ENCODE assay signal across 24 mouse cellular contexts in the genomic region with DNA sequence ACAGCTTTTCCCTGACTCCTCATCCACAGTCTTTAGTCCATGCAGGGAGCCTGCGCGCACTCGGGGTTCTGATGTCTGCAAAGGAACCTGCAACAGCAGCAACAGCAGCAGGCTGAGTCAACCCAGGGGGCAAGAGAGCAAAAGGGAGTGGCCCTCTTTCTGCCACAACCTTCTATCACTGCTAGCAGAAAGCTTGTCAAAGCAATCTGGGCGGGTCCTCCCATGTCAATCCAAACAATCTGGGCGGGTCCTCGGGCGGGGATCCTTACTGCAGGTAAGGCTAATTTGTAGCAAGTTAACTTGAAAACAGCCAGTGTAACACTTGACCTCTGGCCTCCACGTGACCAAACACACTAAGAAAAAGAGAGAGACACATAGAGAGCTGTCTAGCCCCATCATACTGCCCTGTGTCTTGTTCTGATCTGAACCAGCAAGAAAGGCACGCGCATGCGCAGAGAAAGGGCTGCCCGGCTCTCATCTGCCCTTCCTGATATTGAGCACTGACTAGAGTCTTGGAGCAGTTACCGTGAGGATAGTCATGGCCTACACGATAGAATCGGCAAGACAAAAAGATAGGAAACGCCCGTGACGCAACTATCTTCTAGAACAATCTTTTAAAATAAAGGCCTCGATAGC. TPM values are rescaled to one million over a fixed set of nuclear protein-coding genes. Genes with fewer than 3 reads are reported as not detected.
DNase-seq lines count a peak whose midpoint lies in the region; ATAC-seq and TF ChIP-seq lines count a peak whose summit lies in the region.
"Had no signal": no experiment of that assay in that cellular context is flagged by ENCODE, and none has a peak within 500 bp of the region (broad histone marks: within the 10 kb centered on the region; RNA-seq: fewer than 3 reads in every experiment).

No protein-coding gene starts in this region.

- no peaks in the 10 kb centered on the region for H3K9me3 ChIP-seq in intestine, embryonic 15.5 days
- no peaks in the 10 kb centered on the region for H3K9me3 ChIP-seq in stomach, postnatal 0 days (ENCODE audit: control insufficient read depth, low read length)
- H3K9me3 ChIP-seq: heart, embryonic 15.5 days; hindbrain, embryonic 13.5 days had no signal

- H3K9ac ChIP-seq in intestine, embryonic 15.5 days = no peak overlapping the region
- no peak overlapping the region for H3K9ac ChIP-seq in stomach, postnatal 0 days (ENCODE audit: low read length)
- H3K9ac ChIP-seq: heart, embryonic 15.5 days; hindbrain, embryonic 13.5 days had no signal

- peak; percentile 87 for ATAC-seq in intestine, embryonic 15.5 days
- ATAC-seq in stomach, postnatal 0 days (ENCODE audit: low FRiP score, low TSS enrichment) = no peak
- ATAC-seq: activated CD4-positive, CD25-positive, alpha-beta regulatory T cell, adult 4 months; CD4-positive, CD25-positive, alpha-beta regulatory T cell, adult 4 months; forebrain, embryonic 14.5 days; hindbrain, postnatal 0 days had no signal

- TF ChIP-seq CTCF in stomach, postnatal 0 days (IDR thresholded peaks at IDR 0.05; ENCODE audit: low read depth) = no peak

- no peak for TF ChIP-seq EP300 in stomach, postnatal 0 days (optimal IDR thresholded peaks at IDR 0.05)

- DNase-seq in testis, postnatal 14 days (ENCODE audit: low spot score) = peak; percentile 28
- DNase-seq in testis, postnatal 10 days (ENCODE audit: low spot score) = no peak
- peak; percentile 26 for DNase-seq in stomach, postnatal 0 days (ENCODE audit: low spot score)
- no peak for DNase-seq in layer of hippocampus, adult 9-11 months
- DNase-seq in cerebellum, postnatal 10 days = no peak
- DNase-seq in left cerebral cortex, adult 9 months (ENCODE audit: low spot score in 2 of 2) = no peak
- DNase-seq: adrenal gland, postnatal 14 days; B cell, adult 2 months; cerebellum, adult 11-12 months; cerebellum, adult 9-10 months; cerebellum, postnatal 36 days; gastrocnemius, postnatal 36 days; heart, adult 2 months; heart, postnatal 14 days had no signal

- no peaks in the 10 kb centered on the region for H3K36me3 ChIP-seq in intestine, embryonic 15.5 days
- no peaks in the 10 kb centered on the region for H3K36me3 ChIP-seq in stomach, postnatal 0 days (ENCODE audit: control insufficient read depth, insufficient read depth, low read length)
- H3K36me3 ChIP-seq: heart, embryonic 15.5 days; hindbrain, embryonic 13.5 days had no signal

- 66% methylated on average over 19 of the region's 19 CpGs for WGBS in intestine, embryonic 15.5 days
- WGBS in stomach, postnatal 0 days = 67% methylated on average over 19 of the region's 19 CpGs

- H3K27ac ChIP-seq in intestine, embryonic 15.5 days = no peak overlapping the region
- H3K27ac ChIP-seq in stomach, postnatal 0 days (replicated peaks) = no peak overlapping the region
- H3K27ac ChIP-seq: heart, adult 2 months; heart, embryonic 15.5 days; hindbrain, embryonic 13.5 days; hindbrain, postnatal 0 days had no signal

- no peak overlapping the region for H3K4me2 ChIP-seq in intestine, embryonic 15.5 days (replicated peaks)
- no peak overlapping the region for H3K4me2 ChIP-seq in stomach, postnatal 0 days (replicated peaks; ENCODE audit: low read depth)
- H3K4me2 ChIP-seq: heart, embryonic 11.5 days; heart, embryonic 15.5 days; hindbrain, embryonic 13.5 days had no signal

- H3K4me1 ChIP-seq in intestine, embryonic 15.5 days (replicated peaks) = peaks cover 2% of the 10 kb centered on the region; the same call in 1 of the 2 replicates
- H3K4me1 ChIP-seq in stomach, postnatal 0 days (replicated peaks; ENCODE audit: control insufficient read depth, insufficient read depth) = no peaks in the 10 kb centered on the region
- H3K4me1 ChIP-seq: heart, embryonic 15.5 days had no signal

- no peaks in the 10 kb centered on the region for H3K27me3 ChIP-seq in intestine, embryonic 15.5 days (replicated peaks)
- no peaks in the 10 kb centered on the region for H3K27me3 ChIP-seq in stomach, postnatal 0 days (ENCODE audit: control insufficient read depth, insufficient read depth, low read length)
- H3K27me3 ChIP-seq: hindbrain, embryonic 13.5 days had no signal

- no peak overlapping the region for H3K4me3 ChIP-seq in intestine, embryonic 15.5 days (replicated peaks)
- H3K4me3 ChIP-seq in stomach, postnatal 0 days (ENCODE audit: low read depth, low read length) = no peak overlapping the region
- H3K4me3 ChIP-seq: heart, adult 2 months; heart, embryonic 15.5 days; hindbrain, embryonic 13.5 days had no signal

RNA-seq across cellular contexts. Expression of a gene that starts 24.1 kb away (rescaled TPM):
- polyA plus RNA-seq in intestine, embryonic 15.5 days (2015; fragmentation: Nextera tagmentation; extraction: Ambion mirVana) = not detected in 2 replicates
- not detected in 2 replicates for polyA plus RNA-seq in stomach, postnatal 0 days (2015; fragmentation: Nextera tagmentation; extraction: Ambion mirVana)
- polyA plus RNA-seq: activated CD4-positive, CD25-positive, alpha-beta regulatory T cell, adult 4 months; CD4-positive, CD25-positive, alpha-beta regulatory T cell, adult 4 months; embryonic facial prominence, embryonic 14.5 days; forebrain, embryonic 14.5 days; heart, adult 2 months; heart, embryonic 11.5 days; heart, embryonic 15.5 days; hindbrain, embryonic 13.5 days; hindbrain, postnatal 0 days; intestine, embryonic 14.5 days had no signal

RNA-seq across cellular contexts. Expression of a gene that starts 35.1 kb away (rescaled TPM):
- 5.4 and 6.2 TPM in 2 replicates for polyA plus RNA-seq in intestine, embryonic 15.5 days (2015; fragmentation: Nextera tagmentation; extraction: Ambion mirVana)
- polyA plus RNA-seq in stomach, postnatal 0 days (2015; fragmentation: Nextera tagmentation; extraction: Ambion mirVana) = 5.5 and 6.0 TPM in 2 replicates

RNA-seq across cellular contexts. Expression of a gene that starts 50.3 kb away (rescaled TPM):
- 2.4 and 3.7 TPM in 2 replicates for polyA plus RNA-seq in intestine, embryonic 15.5 days (2015; fragmentation: Nextera tagmentation; extraction: Ambion mirVana)
- 2.0 and 2.6 TPM in 2 replicates for polyA plus RNA-seq in stomach, postnatal 0 days (2015; fragmentation: Nextera tagmentation; extraction: Ambion mirVana)
- polyA plus RNA-seq: activated CD4-positive, CD25-positive, alpha-beta regulatory T cell, adult 4 months; CD4-positive, CD25-positive, alpha-beta regulatory T cell, adult 4 months had no signal

Comparison
In these comparisons a context has a peak if more than half of its experiments do, and no peak if none do; other contexts are left out.
1. DNase-seq: peak in testis, postnatal 14 days (single experiment) and stomach, postnatal 0 days (single experiment); none in testis, postnatal 10 days (single experiment), layer of hippocampus, adult 9-11 months (single experiment), cerebellum, postnatal 10 days (0 of 2) and left cerebral cortex, adult 9 months (0 of 2).